Mouse (Mus musculus) 3134 (cell line): ENCODE data around the gene Cd72.

ENCODE experiments used
- DNase-seq: peaks from one replicate; pipeline ENCODE4 v3.0.0-alpha.2; 2011; ENCODE audit warnings: low spot score; ENCODE audit not compliant: insufficient read length; ENCODE audit errors: extremely low read depth

The Cd72 gene

DNA sequence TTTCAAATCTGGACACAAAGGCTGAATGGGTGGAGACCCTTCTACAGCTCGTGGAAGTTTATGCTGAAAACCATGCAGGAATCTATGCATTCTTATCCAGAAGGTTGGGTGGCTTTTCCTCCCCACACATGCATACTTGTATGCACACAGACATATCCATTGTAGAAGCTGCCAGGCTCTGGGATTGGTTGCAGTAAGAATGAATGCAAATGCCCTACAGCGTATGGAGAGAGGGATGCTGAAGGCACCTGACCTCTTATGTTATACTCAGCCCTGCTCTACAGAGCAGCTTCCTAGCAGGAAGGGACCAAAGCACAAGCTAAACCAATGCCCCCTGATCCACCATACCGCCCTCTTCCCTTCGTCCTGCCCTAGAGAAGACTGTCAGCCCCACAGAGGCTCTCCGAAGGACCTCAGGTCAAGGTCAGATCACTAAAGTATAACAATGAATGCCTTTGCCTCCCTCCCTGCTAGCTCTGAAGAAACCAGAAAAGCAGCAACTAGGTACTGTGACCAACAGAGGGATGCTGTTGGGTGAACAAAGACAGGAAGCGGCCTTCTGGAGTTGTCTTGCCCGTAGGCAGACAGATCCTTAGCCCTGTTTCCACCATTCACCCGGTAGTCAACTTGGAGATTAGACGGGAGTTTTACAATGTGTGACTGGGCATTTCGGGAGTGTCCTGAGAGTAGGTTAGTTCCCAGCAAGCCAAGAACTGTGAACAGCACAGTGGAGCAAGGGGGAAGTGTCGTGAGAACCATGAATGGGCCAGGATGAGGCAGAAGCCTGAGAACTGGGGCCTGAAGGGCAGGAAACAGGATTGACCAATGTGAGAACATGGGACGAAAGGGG lies 47.1 kb downstream of the Cd72 start:
- no peak for DNase-seq

DNA sequence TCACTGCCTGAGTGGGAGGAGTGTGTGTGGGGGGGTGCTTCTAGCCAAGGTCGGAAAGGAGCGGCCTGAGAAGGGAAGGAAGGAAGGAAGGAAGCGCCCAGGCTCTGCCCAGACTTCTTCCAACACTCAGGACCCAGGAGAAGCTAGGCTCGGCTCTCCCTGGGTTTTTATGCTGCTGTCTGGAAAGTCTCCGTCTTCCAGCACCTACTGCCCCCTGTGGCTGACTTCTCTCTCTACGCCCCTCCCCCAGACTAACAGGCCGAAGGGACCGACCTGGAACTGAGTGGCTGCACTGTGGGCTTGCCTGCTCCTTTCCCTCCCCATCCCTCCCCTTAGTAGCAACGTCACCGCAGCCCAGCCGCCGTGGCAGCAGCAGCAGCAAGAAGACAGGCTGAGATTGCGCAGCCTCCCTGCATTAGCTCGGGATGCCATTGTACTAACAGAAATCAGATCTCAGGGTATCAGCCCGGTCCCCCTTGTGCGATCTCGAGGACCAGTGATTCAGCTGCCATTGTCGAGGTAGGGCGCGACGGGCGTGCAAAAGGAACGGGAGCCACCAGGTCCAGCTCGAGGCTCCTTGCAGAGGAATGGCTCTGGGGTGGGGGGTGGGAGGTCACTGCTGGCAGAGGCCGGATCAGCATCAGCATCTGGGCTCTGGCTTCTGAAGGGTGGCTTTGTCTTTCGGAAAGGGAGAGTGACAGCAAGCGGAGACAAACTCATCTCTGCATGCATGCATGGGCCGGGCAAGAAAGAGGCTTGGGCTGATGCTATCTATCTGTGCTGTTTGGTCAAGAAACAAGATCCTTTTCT lies 48.1 kb downstream of the Cd72 start:
- no peak for DNase-seq

DNA sequence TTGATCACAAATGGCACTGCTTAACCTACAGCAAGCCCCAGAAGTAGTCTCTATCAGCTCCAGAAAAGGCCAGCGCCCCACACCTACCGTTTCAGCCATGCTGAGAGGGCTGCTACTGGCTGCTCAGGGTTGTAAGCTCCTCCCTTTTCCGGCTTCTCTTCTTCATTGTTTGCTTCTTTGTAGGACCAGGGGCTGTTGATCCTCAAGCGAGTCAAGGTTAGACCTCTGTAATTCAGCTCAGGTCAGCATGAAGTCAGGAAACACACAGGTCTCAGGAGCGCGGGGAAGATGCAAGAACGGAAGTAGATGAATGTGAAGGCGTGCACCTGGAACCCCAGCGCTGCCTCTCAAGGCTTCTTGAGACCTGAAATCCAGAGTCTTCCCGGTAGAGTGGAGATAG lies 49.7 kb downstream of the Cd72 start:
- DNase-seq = no peak

DNA sequence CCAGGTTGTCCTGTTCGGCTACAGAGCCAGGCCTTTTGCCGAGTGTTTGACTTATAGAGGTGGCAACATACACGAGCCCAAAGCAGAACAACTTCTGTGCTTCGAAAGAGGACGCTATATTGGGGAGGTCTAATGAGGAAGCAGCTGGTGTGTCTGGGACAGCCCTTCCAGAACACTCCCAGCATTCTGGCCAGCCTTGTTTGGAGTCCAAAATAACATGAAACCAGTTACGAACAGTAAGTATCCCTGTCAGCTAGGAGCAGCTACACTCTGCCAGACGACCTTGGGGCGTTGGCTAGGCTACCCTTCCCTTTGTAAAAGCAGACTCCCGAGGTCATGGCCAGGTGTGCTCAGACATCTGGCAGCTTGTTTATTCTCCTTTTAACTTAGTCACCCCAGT lies 52.2 kb downstream of the Cd72 start:
- DNase-seq = no peak

DNA sequence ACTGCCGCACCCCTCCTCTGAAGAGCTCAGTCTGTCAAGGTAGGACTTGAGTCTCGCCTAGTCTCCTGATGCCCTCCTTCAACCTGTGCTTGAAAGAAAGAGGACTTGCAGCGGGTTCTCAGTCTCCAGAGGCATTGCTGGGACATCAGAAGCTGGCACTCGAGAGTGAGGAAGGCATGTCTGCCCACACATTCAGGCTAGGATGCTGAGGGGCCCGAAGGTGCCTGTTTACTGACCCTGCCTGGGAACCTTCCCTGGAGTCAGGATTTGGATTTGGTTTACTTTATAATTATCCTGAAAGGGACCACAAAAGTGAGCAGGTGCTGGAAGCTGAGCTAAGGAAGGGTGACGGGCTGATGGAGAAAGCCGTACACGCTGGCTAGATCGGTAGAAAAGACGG lies 52.9 kb downstream of the Cd72 start:
- no peak for DNase-seq

DNA sequence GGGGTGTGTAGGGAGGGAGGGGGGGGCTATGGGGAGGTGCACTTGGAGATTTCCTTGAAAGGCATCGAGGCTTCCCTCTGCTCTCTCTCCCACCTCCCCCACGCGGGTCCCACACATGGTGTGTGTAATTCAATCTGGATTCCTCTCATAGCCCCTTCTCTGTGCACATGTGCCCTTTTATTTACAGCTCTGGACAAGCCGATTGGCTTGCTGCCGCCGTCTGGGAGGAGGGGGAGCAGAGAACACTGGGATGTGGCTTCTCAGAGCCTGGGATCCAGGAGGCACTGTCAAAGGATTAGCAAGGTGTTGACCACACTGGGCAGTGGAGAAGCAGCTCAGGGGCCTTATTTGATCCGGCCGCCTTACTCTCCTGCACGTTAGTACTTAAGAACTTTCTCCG lies 53.5 kb downstream of the Cd72 start:
- no peak for DNase-seq

DNA sequence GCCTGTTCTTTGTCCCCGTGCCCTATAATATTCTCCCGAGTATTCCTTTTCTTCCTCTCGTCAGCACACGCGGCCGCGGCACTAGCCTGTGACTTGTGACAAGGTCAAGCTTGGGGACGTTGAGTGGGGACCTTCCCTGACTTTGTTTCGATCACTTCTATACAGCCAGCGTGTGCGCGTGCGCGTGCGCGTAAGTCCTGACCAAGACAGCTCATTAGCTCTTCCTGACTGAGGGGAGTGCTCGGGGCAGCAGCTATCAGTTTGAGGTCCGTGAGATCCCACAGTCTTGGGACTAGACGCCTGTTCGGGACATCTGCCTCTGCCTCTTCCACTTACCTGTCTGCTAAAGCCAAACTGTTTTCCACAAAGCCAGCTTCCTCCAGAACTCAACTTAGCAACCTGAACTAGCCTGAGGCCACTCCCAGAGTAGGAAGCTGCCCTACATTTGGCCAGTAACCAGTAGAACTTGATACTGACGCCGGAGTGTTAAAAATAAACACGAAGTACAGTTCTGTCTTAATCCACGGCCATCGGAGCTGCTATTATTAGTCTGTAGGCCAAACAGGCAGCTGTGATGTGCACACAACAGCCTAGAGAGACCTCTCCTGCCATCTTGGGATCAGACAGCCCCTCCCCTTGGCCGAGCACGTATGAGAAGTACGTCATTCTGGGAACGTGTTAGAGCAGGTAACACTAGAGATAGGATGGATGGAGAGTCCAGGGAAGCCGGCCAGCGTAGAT lies 54.9 kb downstream of the Cd72 start:
- no peak for DNase-seq

DNA sequence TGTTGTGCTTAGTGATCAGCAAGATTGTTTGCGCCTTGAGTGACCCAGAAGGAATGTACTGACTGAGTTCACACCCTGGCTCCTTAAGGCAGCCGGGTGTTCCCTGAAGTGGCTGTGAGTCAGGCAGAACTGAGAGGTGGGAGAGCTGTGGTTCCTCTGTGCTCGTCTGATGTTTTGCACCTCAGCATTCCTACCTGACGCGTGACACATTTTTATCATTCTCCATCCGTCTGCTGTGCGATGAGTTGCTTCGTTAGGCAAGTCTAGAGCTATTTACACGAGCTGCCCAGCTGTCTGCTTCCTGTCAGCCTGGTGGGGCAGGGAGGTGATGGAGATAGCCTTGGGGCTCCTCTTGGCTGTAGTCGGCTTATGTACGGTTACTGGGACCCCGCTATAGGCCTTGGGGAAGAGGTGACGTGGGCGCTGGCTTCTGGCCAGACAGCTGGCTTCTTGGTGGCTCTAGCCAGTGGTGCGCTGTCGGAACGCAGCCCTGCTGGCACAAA lies 55.5 kb downstream of the Cd72 start:
- peak; percentile 76 for DNase-seq

DNA sequence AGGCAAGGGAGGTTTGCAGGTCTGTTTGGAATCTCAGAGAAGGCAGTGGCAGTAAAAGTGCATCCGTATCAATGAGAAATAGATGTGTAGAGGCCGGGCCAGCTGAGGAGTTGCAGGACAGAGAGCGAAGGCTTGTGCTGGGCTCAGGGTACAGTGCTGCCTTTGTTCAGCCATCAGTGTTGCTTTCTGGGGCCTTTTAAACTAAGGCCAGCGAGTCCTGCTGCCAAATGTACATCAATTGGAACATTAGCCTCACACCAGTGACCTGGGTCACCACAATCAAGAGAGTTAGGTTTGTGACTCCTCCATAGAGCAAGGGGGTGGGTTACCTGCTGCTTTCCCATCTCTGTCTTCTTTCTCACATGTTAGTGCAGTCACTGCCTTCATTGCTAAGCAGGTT lies 56.4 kb downstream of the Cd72 start:
- no peak for DNase-seq
